Mouse (Mus musculus): Measurements from ENCODE around the gene Clcnkb.
A peak's percentile ranks its signal among the peaks of the same experiment; 100 is the strongest.

DNA sequence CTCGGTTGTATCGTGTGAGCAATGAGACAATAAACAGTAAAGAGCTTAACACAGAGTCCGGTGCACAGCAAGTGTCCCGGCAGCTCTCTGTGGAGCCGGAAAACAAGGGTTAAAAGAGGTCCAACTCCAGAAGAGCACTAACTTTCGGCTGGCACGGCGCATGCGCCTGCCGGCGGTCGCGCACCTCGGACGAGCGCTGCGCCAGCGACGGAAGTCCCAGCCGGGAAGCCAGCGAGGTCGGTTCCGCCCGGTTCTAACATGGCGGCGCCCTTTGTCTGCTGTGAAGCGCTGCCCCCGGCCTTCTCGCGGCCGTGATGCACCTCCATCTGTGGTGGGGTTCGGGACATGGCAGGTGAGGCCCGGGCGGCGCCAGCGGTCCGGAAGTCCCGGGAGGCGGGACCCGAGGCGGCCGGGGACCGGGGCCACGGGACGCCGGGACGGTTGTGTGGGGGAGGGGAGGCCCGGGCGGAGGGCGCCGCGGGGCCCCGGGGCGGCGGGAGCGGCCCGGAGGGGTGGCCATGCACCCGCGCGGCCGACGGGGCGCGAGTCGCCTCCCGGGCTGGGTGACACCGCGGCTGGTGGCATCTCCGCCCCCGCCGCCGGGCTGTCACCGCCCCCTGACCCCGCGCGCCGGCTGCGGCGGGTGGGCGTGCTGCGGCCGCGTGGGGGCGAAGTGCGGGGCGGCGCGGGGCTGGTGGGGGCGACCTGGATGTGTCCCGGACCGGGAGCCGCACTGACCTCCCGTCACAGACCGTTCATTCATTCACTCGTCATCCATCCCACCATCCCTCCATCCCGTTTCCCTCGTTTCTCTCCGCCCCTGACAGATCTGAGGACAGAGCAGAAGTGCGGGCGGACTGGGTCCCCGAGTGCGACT lies 28.9 kb upstream of the Clcnkb start, which contains the start of gene Zbtb17:
- TF ChIP-seq EP300 (IDR thresholded peaks at IDR 0.05; ENCODE audit: low read length): no peak
- TF ChIP-seq E2F4 (IDR thresholded peaks at IDR 0.05; ENCODE audit: insufficient replicate concordance, low read depth, low read length): no peak
- peak; percentile 78; the same call in 1 of the 2 replicates for TF ChIP-seq POLR2AphosphoS2 (IDR thresholded peaks at IDR 0.05; ENCODE audit: low read depth, low read length)

All from CH12.LX (cell line).